Mouse (Mus musculus): ENCODE data around the gene Sez6l. TPM values are rescaled to one million over a fixed set of nuclear protein-coding genes. Genes with fewer than 3 reads are reported as not detected.
"Not testable (repeated sequence)": the region's sequence is repeated elsewhere in the genome, so short reads cannot be mapped to it uniquely, and the experiment has no call there.

Gene Sez6l
- polyA plus RNA-seq, 1 experiment = not detected

GRCm38 (mm10) chr5:112426635-112427034, 150.3 kb downstream of the Sez6l start:
- peaks cover 22% of the 10 kb centered on the region for H3K27me3 ChIP-seq (ENCODE audit: control insufficient read depth)

DNA sequence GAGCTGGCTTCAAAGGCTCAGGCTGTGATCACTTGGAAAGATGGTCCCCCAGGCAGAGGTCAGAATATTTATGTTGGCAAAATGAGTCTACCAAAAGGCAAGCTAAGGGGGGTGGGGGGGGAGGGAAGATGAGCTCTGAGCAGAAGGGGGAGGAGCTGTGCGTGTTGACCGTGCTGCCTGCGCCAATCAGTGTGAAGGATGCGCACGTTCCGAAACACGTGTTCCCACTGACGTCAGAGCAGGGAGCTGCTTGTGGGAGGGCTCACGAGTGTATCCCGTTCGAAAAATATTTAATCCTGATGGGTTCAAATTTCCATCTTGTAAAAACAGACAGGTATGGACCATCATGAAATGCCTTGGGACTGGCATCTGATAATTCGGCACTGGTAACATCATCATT, 157.4 kb downstream of the Sez6l start:
- Histone ChIP-seq H3K4me1 (ENCODE audit: control insufficient read depth) (no peaks in the 10 kb centered on the region), H3K27me3 (ENCODE audit: control insufficient read depth) (peaks cover 9% of the 10 kb centered on the region), H3K36me3 (ENCODE audit: control insufficient read depth) (no peaks in the 10 kb centered on the region), H3K9me3 (ENCODE audit: control insufficient read depth, low read length) (no peaks in the 10 kb centered on the region), H3K4me3 (replicated peaks) (no peak overlapping the region)
- TF ChIP-seq GATA1 (IDR thresholded peaks at IDR 0.05; ENCODE audit: low read length) (no peak), TAL1 (IDR thresholded peaks at IDR 0.05; ENCODE audit: low read length) (no peak)

More at GRCm38 (mm10) chr5:112426635-112427034, 150.3 kb downstream of the Sez6l start:
- Histone ChIP-seq H3K9me3 (ENCODE audit: control insufficient read depth, low read length) (no peaks in the 10 kb centered on the region), H3K4me1 (ENCODE audit: control insufficient read depth) (no peaks in the 10 kb centered on the region), H3K36me3 (ENCODE audit: control insufficient read depth) (no peaks in the 10 kb centered on the region), H3K4me3 (replicated peaks) (no peak overlapping the region)
- no peak for TF ChIP-seq TAL1 (IDR thresholded peaks at IDR 0.05; ENCODE audit: low read length)
- no peak for TF ChIP-seq GATA1 (IDR thresholded peaks at IDR 0.05; ENCODE audit: low read length)

- no peak for TF ChIP-seq TAL1 (IDR thresholded peaks at IDR 0.05; ENCODE audit: low read length)
- TF ChIP-seq GATA1 (IDR thresholded peaks at IDR 0.05; ENCODE audit: low read length) = no peak
- Histone ChIP-seq H3K27me3 (ENCODE audit: control insufficient read depth) (no peaks in the 10 kb centered on the region; the same call in 1 of the 2 replicates), H3K4me1 (ENCODE audit: control insufficient read depth) (no peaks in the 10 kb centered on the region), H3K36me3 (ENCODE audit: control insufficient read depth) (no peaks in the 10 kb centered on the region), H3K9me3 (ENCODE audit: control insufficient read depth, low read length) (no peaks in the 10 kb centered on the region), H3K4me3 (replicated peaks) (no peak overlapping the region)
Measured at GRCm38 (mm10) chr5:112418023-112418422, 159.0 kb downstream of the Sez6l start.

DNA sequence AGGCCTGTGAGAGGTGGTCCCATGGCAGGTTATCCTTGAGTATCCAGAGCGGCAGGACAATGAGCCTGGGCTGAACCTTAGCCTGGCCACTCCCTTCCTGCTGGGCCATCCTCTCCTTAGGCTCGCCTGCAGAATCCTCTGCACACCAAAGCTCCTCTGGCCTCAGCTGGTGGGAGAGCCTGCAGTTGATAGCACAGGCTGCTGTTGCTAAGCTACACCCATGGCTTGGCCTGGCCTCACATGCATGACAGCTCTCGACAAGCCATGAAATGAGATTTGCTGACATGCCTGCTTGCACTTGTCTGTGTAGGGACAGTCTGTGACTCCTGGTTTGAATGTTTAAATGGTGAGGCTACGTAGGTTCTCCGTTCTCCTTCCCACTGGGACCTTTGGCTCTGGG, 160.3 kb downstream of the Sez6l start:
- Histone ChIP-seq H3K4me3 (replicated peaks) (no peak overlapping the region), H3K36me3 (ENCODE audit: control insufficient read depth) (no peaks in the 10 kb centered on the region), H3K27me3 (ENCODE audit: control insufficient read depth) (peaks cover 12% of the 10 kb centered on the region), H3K4me1 (ENCODE audit: control insufficient read depth) (0 out of 2 replicates have a peak, but pooled peaks cover 2% of the 10 kb centered on the region), H3K9me3 (ENCODE audit: control insufficient read depth, low read length) (peaks cover 2% of the 10 kb centered on the region; the same call in 1 of the 2 replicates)
- TF ChIP-seq GATA1 (IDR thresholded peaks at IDR 0.05; ENCODE audit: low read length) (no peak), TAL1 (IDR thresholded peaks at IDR 0.05; ENCODE audit: low read length) (no peak)

- not testable (repeated sequence) for H3K9me3 ChIP-seq (ENCODE audit: control insufficient read depth, low read length); H3K36me3 ChIP-seq (ENCODE audit: control insufficient read depth); H3K4me3 ChIP-seq (replicated peaks); H3K4me1 ChIP-seq (ENCODE audit: control insufficient read depth)
- H3K27me3 ChIP-seq (ENCODE audit: control insufficient read depth) = peaks cover 18% of the 10 kb centered on the region
Measured at GRCm38 (mm10) chr5:112412781-112413180, 164.2 kb downstream of the Sez6l start.

DNA sequence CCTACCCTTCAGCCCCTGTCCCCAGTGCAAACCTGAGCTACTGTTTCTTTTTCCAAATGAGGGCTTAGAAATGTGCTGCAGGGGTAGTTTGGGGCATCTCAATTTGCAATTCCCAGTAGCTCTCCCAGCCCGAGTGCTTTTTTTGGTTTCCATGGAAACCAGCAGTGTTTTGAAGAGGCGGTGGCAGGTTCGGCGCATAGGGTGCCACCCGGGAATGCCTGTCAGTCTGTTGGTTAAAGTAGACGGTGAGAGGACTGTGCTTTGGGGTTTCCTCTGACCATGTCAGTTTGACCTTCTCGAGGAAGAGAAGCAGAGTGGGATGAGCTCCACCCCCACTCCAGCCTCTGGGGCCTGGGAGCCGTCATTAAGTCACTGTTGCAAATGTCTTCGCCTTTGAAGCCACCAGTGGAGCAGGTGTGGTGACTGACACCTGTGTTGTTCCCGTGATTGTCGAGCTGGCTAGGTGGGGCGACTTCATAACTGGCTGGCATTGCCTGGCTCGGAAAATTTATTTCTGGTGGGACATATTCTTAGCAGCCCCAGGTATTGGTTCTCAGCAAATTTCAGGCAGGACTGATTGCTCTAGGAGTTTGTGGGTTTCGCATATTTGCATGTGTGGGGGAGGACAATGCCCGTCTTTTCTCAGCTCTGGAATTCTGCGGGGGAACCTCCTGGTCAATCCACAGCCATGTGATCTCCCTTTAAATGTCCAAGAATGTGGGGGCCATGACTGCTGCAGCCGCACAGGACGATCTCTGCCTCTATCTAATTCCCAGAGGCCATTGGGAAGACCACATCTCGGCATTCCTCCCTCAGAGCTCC, 165.3 kb downstream of the Sez6l start:
- Histone ChIP-seq H3K9me3 (ENCODE audit: control insufficient read depth, low read length) (peaks cover 2% of the 10 kb centered on the region), H3K4me3 (replicated peaks) (no peak overlapping the region), H3K36me3 (ENCODE audit: control insufficient read depth) (no peaks in the 10 kb centered on the region), H3K27me3 (ENCODE audit: control insufficient read depth) (peaks cover 18% of the 10 kb centered on the region), H3K4me1 (ENCODE audit: control insufficient read depth) (0 out of 2 replicates have a peak, but pooled peaks cover 2% of the 10 kb centered on the region)
- TF ChIP-seq GATA1 (IDR thresholded peaks at IDR 0.05; ENCODE audit: low read length) = no peak
- no peak for TF ChIP-seq TAL1 (IDR thresholded peaks at IDR 0.05; ENCODE audit: low read length)

GRCm38 (mm10) chr5:112411072-112411471, 165.9 kb downstream of the Sez6l start:
- H3K9me3 ChIP-seq (ENCODE audit: control insufficient read depth, low read length) = peaks cover 6% of the 10 kb centered on the region
- 0 out of 2 replicates have a peak, but pooled peaks cover 2% of the 10 kb centered on the region for H3K4me1 ChIP-seq (ENCODE audit: control insufficient read depth)
- TF ChIP-seq GATA1 (IDR thresholded peaks at IDR 0.05; ENCODE audit: low read length) = no peak
- no peak for TF ChIP-seq TAL1 (IDR thresholded peaks at IDR 0.05; ENCODE audit: low read length)
- no peaks in the 10 kb centered on the region for H3K36me3 ChIP-seq (ENCODE audit: control insufficient read depth)
- peaks cover 18% of the 10 kb centered on the region for H3K27me3 ChIP-seq (ENCODE audit: control insufficient read depth)
- no peak overlapping the region for H3K4me3 ChIP-seq (replicated peaks)

GRCm38 (mm10) chr5:112409274-112409673, 167.7 kb downstream of the Sez6l start:
- Histone ChIP-seq H3K4me3 (replicated peaks) (no peak overlapping the region), H3K36me3 (ENCODE audit: control insufficient read depth) (no peaks in the 10 kb centered on the region), H3K27me3 (ENCODE audit: control insufficient read depth) (peaks cover 18% of the 10 kb centered on the region), H3K9me3 (ENCODE audit: control insufficient read depth, low read length) (peaks cover 6% of the 10 kb centered on the region), H3K4me1 (ENCODE audit: control insufficient read depth) (0 out of 2 replicates have a peak, but pooled peaks cover 2% of the 10 kb centered on the region)
- TF ChIP-seq GATA1 (IDR thresholded peaks at IDR 0.05; ENCODE audit: low read length) (no peak), TAL1 (IDR thresholded peaks at IDR 0.05; ENCODE audit: low read length) (no peak)

GRCm38 (mm10) chr5:112406017-112406416, 171.0 kb downstream of the Sez6l start:
- Histone ChIP-seq H3K36me3 (ENCODE audit: control insufficient read depth) (no peaks in the 10 kb centered on the region), H3K9me3 (ENCODE audit: control insufficient read depth, low read length) (peaks cover 4% of the 10 kb centered on the region), H3K4me1 (ENCODE audit: control insufficient read depth) (no peaks in the 10 kb centered on the region), H3K4me3 (replicated peaks) (no peak overlapping the region), H3K27me3 (ENCODE audit: control insufficient read depth) (peaks cover 5% of the 10 kb centered on the region; the same call in 1 of the 2 replicates)
- TF ChIP-seq GATA1 (IDR thresholded peaks at IDR 0.05; ENCODE audit: low read length) = no peak
- TF ChIP-seq TAL1 (IDR thresholded peaks at IDR 0.05; ENCODE audit: low read length) = no peak
